Mouse (Mus musculus) hindlimb bud, embryonic 11.5 days (tissue): ENCODE results near the gene Sergef.

Experiments used
- DNase-seq: peaks from one replicate; pipeline ENCODE4 v3.0.0-alpha.2; 2012; ENCODE audit warnings: low read depth, low spot score; ENCODE audit errors: extremely low spot score

Gene Sergef

DNA sequence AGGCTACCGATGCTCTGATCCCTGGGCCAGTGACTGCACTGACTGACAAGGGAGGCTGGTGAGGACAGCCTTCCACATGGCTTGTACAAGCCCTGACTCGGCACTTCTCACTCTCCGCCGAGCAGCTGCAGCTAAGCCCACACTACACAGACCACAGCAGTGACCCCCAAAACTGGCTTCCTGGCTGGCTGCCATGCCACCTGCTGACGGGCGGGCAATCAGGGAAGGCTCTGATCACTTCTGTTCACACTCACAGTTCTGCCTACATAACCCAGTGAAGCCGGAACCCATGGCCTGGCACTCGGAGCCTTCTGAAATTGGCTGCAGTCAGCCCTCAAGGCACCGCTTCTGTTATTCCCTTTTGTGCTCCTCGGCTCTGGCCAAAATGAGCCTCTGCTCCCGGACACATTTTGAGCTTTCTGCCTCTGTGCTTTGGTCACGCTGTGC lies 95.4 kb downstream of the Sergef start:
- no peak for DNase-seq

DNA sequence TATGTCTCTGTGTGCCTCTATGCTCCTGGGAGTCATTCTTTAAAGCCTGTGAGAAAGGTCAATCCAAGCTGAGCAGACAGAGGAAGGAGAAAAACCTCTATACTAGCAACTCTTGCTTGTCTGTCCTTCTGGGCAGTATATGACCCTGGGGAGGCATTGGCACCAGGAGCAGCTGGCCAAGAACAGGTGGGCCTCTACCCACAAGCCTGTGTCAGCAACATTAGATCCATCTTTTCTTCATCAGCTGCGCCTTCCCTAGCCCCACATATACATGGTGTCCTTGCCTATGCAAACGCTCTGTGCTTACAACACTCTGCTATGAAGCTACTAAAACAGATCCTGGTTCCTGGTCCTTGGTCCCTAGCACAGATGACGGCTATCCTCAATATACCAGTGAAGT lies 97.5 kb downstream of the Sergef start:
- no peak for DNase-seq

DNA sequence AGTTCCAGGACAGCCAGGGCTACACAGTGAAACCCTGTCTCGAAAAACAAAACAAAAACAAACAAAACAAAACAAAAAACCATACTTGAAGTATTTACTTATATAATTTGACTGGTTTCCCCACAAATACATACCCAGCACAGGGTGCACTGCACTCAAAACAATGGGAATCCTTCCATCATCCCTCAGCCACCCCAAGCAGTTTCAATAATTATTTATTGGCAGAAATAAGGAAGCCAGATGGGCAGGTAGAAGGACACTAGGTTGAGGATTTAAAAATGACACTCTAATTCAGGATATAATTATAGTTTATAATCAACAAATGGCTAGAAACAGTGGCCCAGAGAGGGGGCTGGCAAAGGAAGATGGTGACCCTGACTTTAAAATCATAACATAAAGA lies 99.0 kb downstream of the Sergef start:
- DNase-seq = no peak

DNA sequence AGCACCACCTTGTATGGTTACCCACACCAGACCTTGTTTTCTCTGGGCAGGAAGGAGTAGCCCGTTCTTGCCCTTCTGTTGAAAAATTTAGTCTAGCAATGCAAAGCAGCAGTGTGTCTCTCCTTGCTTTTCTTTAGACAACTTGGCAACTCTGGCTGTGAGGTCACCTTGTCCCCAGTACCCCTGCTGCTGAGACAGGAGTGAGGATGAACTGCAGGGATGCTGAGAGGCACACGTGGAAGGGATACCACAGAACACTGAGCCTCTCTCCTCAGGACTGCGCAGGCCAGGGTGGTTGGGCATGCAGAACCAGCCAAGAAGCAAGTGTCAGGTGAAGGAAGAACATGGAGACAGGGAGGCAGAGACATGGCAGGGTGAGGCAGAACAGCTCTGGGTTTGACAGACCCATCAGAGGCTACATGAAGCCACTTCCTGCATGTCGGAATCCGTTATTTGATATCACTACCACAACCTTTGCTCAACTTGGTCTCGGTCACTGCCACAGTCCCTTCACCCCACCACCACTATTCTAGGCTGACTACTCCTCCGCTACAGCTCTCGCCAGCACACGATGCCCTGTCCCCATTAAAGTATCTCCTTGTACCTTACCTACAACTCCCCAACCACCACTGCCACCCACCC lies 103.0 kb downstream of the Sergef start:
- no peak for DNase-seq

DNA sequence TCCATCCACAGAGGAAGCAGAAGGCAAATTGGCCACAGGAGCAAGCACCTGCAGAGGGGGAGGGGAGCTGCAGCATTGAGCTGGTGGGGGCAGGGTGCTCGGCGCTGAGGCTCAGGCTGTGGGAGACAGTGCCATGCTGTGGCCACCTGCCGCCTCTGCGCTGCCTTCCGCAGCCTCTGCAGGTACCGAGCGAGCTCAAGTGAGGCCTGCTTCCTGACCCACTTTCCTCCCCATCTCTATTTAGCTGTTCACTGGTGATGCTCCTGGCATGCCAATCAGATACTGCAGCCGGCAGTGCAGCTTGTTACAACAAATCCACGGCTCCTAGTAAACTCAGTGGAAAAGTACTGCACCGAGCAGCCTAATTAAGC lies 104.2 kb downstream of the Sergef start:
- DNase-seq = no peak

DNA sequence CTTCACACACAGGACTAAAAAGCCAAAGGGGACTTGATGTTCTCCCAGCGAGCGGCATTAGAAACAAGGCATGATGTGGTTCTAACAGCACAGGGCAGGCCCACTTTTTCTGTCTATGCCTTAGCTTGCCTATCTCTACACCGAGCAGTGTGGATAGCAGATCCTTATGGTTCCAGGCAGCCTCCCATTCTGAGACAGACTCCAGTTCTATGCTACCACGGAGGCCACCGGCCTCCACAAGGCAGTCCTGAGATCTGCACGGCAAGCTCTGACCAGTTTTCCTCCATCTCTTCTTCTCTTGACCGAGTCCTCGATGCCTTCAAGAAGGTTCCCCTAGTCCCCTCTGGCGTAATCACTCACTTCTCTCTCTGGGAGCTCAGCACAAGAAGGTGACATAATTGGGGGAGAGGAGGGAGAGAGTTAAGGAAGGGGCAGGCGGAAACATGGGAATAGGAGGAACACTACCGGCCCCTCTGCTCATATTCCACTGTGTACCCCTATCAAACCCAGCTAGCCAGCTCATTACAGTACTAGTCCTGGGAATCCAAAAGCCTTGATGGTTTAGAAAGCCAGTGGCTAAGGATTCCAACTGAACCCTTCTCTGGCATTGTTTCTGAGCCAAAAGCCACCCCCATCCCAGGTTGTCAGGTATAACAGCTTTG lies 104.7 kb downstream of the Sergef start:
- DNase-seq = no peak

DNA sequence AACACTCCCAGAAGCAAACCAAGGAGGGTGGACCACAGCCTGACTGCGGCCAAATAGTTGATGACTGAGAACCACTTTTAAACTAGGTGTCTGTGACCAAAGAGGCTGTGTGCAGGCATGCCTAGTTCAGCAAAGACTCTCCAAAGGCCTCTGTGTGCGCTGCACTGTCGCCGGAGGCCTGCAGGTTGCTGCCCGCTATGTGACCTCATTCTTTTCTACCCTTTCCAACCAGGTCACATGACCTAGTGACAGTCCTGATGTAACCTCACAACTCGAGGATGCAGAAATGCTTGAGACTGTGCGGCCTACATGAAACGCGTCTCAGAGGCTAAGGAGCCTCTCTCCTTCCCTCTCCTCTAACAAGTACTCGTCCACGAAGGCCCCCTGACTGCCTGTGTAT lies 106.1 kb downstream of the Sergef start:
- DNase-seq = no peak

DNA sequence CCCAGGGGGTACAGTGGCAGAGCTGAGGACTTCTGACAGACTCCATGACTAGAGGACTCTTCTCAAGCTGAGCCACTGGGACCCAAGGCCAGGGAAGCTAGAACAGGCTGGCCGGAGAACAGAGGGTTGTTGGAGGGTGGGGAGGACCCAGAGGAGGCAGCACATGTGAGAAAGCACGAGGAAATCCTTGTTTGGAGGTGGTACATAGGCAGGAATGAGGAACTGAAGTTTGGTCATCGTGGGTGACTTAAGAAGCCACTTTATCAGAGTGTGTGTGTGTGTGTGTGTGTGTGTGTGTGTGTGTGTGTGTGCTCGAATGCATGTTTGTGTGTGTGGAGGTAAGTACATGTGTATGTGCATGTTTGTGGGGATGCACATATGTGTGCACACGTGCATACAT lies 108.3 kb downstream of the Sergef start:
- no peak for DNase-seq

DNA sequence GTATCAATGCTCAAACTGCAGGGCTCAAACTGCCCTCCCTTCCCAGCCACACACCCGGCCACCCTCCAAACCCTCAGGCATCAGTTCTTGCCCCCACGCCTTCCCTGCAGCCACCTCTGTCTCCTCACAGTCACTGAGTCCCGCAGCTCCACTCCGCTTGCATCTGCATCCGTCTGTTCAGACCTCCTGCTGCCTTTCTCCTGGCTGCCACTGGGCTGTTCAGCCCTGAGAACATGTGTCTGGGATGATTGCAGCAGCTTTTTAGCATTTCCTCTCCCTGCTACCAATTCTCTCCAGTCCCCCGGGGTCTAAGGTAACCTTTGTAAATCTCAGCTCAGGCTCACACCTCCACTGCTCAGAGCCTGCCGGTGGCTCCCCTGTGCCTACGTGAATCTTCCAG lies 109.7 kb downstream of the Sergef start:
- DNase-seq = no peak

DNA sequence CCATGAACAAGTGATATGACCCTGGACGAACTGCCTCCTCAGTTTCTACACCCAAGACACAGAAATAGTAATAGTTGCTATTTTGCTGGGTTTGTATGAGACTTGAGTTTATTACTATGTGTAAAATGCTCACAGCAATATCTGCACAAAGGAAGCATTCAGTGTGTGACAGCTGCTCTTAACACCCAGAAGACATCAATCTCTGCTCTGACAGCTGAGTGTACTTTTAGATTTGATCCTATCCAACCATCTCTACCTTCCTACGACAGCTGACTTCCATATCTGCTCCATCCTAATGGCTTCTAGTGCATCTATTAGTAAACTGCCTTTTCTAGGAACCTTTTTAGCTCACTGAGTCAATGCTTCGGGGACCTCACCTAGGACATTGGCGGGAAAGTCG lies 110.3 kb downstream of the Sergef start:
- no peak for DNase-seq

DNA sequence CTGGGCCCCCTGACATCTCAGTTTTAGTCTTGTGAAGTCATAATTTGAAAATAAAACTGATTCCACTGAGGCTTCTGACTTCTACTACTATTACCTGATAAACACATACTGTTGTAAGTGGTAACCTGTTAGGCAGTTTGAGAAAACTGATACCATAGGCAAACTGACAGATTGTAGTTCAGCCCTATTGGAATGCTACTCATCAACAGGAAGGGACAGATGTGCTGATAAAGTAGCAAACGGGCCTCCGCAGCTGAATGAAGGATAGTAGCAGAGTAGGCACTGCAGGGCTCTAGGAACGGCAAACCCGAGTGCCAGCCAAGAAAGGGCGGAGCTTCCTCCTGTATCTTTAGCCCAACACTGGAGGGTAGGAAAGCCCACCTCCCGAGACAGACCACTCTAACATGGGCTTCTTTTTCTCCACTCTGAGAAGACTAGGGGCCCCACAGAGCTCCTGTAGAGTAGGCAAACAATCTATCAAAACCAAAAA lies 112.9 kb downstream of the Sergef start:
- no peak for DNase-seq

DNA sequence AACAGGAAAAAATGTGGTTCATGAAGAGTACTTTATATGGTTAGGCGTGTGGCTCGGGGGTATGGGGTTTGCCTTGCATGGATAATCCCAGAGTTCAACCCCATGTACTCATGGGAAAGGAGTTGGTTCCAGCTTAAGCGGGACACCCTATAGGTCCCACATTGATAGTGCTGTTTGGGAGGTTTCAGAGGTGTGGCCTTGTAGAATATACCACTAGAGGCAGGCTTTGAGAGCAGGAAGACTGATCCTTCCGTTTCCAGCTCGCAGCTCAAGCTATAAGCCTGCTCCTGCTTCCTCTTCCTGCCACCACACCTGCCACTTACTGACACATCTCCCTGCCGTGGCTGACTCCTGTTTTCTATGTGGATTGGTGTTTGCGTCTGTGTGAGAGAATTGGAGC lies 116.4 kb downstream of the Sergef start:
- no peak for DNase-seq

DNA sequence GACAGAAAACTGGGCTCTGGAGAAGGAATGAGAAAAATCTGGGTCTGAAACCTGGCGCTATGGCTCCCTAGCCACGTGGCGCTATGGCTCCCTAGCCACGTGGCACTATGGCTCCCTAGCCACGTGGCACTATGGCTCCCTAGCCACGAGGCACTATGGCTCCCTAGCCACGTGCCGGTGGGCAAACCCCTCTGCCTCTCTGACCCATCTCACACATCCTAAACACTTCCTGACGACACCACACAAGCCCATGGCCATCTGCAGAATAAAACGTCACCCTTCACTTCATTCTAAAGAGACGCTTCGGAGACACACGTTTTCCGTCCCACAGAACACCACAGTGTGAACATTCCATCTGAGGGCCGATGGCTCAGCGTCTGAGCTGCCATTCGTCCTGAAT lies 117.8 kb downstream of the Sergef start:
- DNase-seq = no peak

DNA sequence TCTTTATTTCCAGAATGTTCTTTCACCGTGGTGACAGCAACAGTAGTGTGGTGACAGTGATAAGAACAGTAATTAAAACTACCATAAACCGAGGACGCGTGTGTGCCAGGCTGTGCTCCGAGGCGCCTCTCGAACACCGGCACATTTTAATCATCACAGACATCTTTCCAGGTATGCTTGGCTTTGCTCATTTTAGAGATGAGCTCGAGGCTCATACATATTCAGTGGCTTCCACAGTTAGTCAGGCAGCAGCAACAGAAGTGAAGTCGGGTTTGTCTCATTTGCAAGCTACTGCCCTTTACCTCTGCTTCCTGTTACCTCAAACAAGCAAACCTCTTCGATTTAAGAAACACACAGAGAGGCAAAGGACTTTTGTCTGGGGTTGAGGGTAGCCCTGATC lies 120.5 kb downstream of the Sergef start:
- no peak for DNase-seq

DNA sequence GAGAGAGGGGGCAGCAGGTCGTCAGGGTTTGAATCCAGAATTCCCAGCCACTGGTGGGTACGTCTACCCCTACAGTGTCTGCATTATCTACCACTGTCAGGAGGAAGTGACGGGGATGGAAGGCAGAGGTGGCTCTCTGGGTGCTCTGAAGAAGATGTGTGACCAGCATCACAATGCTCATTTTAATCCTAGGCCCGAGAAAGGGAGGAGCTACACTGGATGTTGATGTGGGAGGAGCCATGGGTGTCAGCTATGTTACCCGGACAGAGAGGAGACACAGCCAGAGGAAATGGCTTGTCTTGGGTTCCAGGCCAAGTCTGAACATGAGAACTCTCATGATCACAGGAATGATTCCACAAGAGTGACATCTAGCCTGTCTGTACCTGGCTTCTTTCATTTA lies 122.4 kb downstream of the Sergef start:
- DNase-seq = no peak

DNA sequence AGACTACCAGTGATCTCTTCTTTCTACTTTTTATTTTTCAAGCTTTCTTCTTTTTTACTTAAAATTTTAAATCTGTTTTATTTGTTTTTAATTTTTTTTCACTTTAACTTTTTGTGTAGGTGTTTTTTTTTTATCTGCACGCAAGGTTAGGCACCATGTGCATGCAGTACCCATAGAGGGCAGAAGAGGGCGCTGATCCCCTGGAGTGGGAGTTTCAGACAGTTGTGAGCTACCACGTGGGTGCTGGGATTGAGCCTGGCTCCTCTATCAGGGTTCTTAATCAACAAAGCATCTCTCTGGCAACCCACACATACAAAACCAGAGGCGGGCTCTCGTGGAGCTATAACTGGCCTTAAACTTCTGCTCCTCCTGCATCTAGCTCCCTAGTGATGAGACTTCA lies 123.6 kb downstream of the Sergef start:
- no peak for DNase-seq

DNA sequence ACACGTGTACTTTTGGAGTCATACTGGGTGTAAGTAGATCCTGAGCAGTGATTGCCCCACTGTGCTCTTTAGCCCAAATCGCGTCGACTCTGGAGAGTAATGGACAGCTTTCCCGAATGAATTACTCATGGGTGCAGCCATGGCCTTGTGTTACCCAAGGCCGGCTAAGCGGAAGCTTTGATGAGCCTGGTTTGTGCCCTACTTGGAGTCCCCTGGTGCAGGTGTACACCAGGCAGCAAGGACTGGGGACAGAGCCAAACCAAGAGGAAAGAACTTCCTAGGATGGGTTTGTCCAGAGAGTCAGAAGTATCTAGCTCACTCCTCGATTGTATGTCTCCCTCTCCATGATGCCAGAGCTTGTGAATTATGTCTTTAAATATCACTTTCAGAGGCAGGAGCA lies 124.6 kb downstream of the Sergef start:
- DNase-seq = no peak

DNA sequence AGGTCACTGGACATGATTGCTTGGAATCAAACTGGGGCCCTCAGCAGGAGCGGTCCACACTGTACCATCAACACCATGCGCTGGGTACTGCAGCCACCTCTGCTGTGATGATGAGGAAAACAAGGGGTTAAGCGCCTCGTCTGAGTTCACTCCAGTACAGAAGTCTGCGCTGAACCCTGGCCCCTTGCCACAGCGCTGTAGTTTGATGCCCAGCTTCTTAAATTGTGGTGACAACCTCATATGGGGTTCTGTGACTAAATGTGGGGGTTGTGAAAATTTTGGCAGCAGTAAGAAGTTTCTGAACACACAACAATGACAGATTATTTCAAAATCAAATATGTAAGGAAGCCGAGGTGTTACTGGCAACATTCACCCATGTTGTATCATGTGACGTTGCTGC lies 126.0 kb downstream of the Sergef start:
- no peak for DNase-seq

DNA sequence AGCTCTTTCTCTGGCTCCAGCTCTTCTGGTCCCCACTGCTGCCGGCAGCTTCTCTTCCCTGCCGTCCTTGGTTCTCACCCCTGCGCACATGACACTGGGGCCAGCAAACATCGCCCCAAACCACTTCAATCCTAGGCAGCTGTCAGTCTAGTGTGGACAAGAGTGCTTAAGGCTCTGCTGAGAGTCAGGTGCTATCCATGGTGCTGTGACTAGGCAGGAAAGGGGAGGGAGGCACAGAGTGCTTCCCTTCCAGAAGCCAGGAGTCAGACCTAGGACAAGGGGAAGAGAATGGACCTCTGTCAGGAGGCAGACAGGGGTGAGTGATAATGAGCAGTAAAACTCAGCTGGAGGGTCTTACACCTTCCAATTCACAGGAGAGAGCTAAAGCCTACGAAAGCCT lies 126.8 kb downstream of the Sergef start:
- DNase-seq = no peak

DNA sequence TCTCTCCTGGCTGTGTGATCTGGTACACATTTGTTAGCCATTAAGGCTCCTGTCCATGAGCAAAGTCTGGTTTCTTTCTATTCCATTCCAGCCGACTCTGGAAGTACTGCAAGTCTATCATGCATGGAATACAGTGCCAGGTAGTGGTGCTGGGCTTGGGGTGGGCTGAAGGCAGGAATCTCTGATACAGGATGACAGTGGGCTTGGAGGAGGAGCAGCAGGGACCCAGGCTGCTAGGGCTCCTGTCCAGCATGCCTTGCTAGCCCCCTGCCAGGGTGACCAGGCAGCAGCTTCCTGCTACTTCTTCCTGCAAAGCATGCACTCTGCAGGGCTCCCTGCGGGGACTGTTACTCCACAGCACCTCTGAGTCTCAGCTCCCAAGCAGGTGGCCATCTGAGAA lies 128.8 kb downstream of the Sergef start:
- DNase-seq = no peak

DNA sequence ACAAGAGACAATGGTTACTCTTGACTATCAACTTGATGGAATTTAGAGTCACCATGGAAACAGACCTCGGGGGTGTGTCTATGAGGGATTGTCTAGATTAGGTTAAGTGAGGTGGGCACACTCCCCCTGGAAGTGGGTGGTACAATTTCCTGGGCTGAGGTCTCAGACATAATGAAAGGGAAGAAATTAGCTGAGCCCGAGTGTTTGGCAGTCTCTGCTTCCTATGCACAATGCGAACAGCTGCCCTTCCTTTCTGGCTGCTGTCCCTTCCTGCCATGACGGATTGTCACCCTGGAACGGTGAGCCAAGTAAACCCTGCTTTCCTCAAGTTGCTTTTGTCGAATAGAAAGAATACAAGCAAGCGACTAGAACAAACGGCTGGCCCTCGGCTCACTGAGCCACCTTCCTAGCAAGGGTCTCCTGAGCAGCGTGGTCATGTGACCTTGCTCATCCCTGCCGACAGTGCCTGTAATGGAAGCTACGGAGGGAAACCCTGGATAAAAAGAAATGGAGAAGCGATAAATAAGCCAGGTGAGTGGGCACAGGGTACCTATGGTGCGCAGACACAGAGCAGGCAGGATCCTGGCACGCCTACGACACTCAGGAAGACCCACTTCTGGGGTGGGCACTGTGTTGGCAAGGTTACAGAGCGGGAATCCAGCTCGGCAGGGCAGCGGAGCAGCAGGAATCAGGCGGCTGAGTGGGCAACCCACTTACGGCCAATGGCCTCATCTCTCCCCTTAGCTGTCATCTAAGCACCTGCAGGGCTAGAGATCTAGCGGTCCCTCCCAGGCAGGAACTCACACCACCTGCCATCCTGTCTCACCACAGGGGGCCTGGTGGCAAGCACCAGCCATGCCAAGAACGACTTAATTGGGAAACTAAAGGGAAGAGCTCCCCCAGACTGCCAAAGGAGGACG lies 130.0 kb downstream of the Sergef start:
- DNase-seq = no peak
